Mouse (Mus musculus) gastrocnemius, adult 18-20 months (tissue): ENCODE data around the gene Rhbg. TPM values are rescaled to one million over a fixed set of nuclear protein-coding genes. Genes with fewer than 3 reads are reported as not detected.

Source experiments
- microRNA-seq: library from miRNA; unstranded; fragments of <30 nt; microRNA quantifications from one replicate; pipeline ENCODE4 v1.2.0, GENCODE M21; 2021
- total RNA-seq, 2 experiments: library from RNA; stranded (reverse); gene quantifications; 2 replicates each; pipeline ENCODE4 v1.2.3; 2021

Rhbg gene
- total RNA-seq, 2 experiments from 2014 or later, result not detected

Small RNAs within 50 kb of the gene (microRNA-seq; reads per million reads assigned to microRNA genes)
- gene Gm25641 (not detected), gene Mir3093 (not detected), gene Mir9-1 (not detected)

Other genes starting within 250 kb of the Rhbg start
- gene Hapln2, start 227.1 kb downstream of the Rhbg start, total RNA-seq, result not detected
- gene Gpatch4, start 211.6 kb downstream of the Rhbg start, total RNA-seq, result 10 to 100 TPM; 20.3 to 20.4 TPM
- 10 to 100 TPM; 49.1 to 52.6 TPM for gene Naxe, start 196.2 kb downstream of the Rhbg start, total RNA-seq
- gene Ttc24, start 176.4 kb downstream of the Rhbg start, total RNA-seq, result not detected
- gene Iqgap3, start 172.7 kb downstream of the Rhbg start, total RNA-seq, result under 1 TPM; 0.21 to 0.39 TPM
- 100 to 1,000 TPM; 174 to 196 TPM for gene Mef2d, start 112.3 kb downstream of the Rhbg start, total RNA-seq
- 1 to 10 TPM in 1 of 2 experiments, under 1 TPM in 1; 1.00 to 1.3 TPM for gene Gm38392, start 32.5 kb upstream of the Rhbg start, total RNA-seq
- 1 to 10 TPM; 7.4 to 7.9 TPM for gene Tsacc, start 42.3 kb upstream of the Rhbg start, total RNA-seq
- 100 to 1,000 TPM in 1 of 2 experiments, 10 to 100 TPM in 1; 84.1 to 107 TPM for gene Cct3, start 42.4 kb upstream of the Rhbg start, total RNA-seq
- gene Glmp, start 70.3 kb upstream of the Rhbg start, total RNA-seq, result 10 to 100 TPM; 41.2 to 41.8 TPM
- gene Tmem79, start 81.4 kb upstream of the Rhbg start, total RNA-seq, result 1 to 10 TPM; 3.1 to 3.9 TPM
- gene Smg5, start 81.6 kb upstream of the Rhbg start, total RNA-seq, result 10 to 100 TPM; 37.5 to 48.1 TPM
- gene Paqr6, start 109.9 kb upstream of the Rhbg start, total RNA-seq, result under 1 TPM; 0.50 to 0.75 TPM
- gene Bglap3, start 118.0 kb upstream of the Rhbg start, total RNA-seq, result not detected
- not detected for gene Bglap2, start 124.0 kb upstream of the Rhbg start, total RNA-seq
- gene Bglap, start 129.8 kb upstream of the Rhbg start, total RNA-seq, result not detected
- gene Pmf1, start 155.6 kb upstream of the Rhbg start, total RNA-seq, result 10 to 100 TPM; 16.9 to 17.4 TPM
- 10 to 100 TPM; 18.4 to 19.1 TPM for gene Slc25a44, start 170.4 kb upstream of the Rhbg start, total RNA-seq
- gene Sema4a, start 206.5 kb upstream of the Rhbg start, total RNA-seq, result 1 to 10 TPM; 1.4 to 2.0 TPM